Mouse (Mus musculus): ENCODE measurements around the gene Erp27.
"Not testable (repeated sequence)": the region's sequence is repeated elsewhere in the genome, so short reads cannot be mapped to it uniquely, and the experiment has no call there.

Erp27 gene

GRCm38 (mm10) chr6:136910247-136910890, 11.6 kb downstream of the Erp27 start:
- no peak for DNase-seq (ENCODE audit: extremely low spot score)

GRCm38 (mm10) chr6:136906937-136907293, 15.1 kb downstream of the Erp27 start:
- no peak for DNase-seq (ENCODE audit: extremely low spot score)

DNA sequence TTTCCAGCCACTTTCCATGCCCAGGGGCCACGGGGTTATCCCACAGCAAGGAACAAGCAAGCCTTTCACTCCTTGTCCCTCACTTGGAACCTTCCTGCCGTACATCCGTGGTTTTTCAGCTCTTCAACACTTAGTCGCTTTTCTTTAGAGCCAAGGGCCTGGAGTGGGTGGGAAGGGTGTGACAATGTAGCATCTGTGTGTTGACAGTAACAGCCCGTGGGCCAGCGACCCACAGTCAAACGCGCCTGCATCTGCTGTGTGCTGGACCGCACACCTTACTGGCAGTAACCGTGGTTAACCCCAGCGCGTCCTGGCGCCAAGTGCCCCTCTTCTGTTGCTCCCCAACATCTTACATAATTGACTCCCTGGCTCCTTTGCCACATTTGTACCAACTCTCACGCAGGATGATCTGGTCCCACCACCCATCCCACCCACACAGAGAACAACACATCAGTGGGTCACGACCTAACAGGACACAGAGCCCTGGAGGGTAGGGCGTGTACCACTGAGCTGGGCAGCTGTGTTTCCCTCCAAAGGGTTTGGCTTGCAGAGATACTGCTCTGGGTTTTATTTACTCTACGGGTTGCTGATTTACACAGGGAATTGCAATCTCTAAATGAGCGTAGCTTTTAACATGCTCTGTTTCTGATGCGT, 15.6 kb downstream of the Erp27 start:
- DNase-seq (ENCODE audit: extremely low spot score): no peak

DNA sequence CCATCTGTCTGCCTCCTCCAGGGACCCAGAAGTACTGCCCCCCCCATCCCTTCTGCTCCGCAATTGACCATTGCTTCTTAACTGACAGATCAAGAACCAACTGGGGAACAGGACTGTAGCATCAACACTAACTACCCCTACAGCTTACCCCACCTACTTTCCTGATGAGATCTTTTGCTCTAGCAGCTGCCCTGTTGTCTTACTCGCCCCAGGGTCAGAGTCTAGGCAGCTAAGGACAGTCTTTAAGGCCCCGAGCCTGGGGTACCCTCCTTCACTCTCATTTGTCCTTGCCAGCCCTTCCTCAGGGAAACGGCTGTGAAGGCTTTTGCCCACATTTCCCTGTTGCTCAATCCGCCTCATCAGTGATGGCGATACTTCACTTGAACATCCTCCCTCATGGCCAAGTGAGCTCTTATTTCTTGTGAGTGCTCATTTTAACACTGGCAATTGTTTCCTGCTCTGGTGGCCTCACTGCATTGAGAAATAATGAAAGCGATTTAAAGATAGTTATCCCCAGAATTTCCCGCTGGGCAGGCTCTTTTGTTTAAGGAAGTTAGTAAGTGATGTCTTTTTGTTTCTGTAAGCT, 18.0 kb downstream of the Erp27 start:
- DNase-seq (ENCODE audit: extremely low spot score): no peak

GRCm38 (mm10) chr6:136902527-136902926, 19.5 kb downstream of the Erp27 start:
- no peak for DNase-seq (ENCODE audit: extremely low spot score)

- no peak for DNase-seq (ENCODE audit: extremely low spot score)
Measured at GRCm38 (mm10) chr6:136901010-136901409, 21.0 kb downstream of the Erp27 start.

- no peak for DNase-seq (ENCODE audit: extremely low spot score)
Measured at GRCm38 (mm10) chr6:136900369-136901009, 21.5 kb downstream of the Erp27 start.

DNA sequence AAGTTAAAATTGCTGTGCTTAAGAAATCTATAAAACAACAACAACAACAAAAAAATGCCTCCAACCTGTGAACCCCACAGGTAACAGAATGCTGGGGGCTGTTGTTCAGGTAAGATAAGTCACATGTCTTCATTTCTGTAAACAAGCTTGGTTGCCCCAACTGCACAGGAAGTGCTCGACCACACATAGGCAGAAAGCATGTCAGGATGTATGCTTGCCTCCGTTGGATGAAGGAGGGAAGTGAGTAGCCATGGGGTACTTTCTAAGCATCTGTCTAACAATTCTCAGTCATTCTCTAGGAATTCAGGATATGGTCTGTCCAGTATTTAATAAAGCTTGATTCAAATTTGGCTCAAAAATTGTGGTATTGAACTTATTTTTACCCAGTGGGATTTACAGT, 23.0 kb downstream of the Erp27 start:
- DNase-seq (ENCODE audit: extremely low spot score): no peak

- no peak for DNase-seq (ENCODE audit: extremely low spot score)
Measured at GRCm38 (mm10) chr6:136898222-136898621, 23.8 kb downstream of the Erp27 start.

GRCm38 (mm10) chr6:136897789-136898188, 24.2 kb downstream of the Erp27 start:
- no peak for DNase-seq (ENCODE audit: extremely low spot score)

DNA sequence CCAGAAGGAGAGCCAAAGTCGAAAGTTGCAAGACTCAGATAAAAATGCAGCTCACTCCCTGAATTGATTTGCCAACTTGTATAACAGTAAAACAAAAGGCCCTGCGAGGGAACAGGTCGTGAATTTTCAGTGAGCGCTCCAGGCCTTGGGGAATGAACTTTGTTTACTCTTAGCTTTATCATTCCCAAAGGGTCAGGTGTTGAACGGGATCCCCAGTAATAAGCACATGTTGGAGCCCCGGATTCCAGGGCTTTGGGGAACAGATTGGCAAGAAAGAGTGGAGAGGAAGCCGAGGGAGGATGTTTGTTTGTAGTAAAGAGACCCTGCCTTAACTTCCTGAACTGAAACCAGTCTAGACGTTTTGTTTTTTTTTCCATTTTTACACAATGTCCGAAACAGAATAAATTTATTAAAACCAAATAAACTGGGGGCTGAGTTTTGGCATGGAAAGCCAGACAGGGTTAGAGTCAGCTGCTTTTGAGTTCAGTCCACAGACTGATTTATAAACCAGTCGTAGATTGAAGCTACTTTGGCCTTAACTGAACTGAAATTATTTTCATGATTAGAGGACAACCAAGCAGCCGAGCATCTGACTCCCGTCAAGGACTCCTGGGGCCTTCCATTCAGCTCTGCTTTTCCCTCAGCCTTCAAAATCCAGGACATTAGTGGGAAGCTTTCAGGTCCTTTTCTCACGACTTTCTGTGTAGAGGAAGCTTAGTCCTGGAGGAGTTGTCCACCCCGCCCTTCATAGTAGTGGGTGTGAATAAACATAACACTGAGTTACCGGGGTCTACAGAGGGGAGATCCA, 27.2 kb downstream of the Erp27 start:
- no peak for DNase-seq (ENCODE audit: extremely low spot score)

DNA sequence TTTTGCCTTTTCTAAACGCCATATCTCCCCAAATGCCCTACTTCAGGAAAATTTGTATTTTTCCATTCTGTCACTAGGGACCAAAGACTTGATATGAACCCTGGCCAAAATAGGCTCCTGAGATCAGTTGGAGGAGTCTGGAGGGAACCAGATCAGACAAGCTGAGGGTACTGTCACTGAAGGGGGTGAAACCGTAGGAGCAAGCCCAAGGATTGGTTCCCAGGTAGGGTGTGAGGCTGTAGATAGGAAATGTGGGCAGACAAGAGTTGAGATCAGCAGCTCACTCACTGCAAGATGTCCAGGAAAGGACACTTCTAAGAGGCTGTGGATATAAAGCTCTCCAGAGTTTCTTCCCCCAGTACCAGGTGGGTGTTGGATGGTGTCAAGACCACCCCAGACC, 30.0 kb downstream of the Erp27 start:
- no peak for DNase-seq (ENCODE audit: extremely low spot score)

DNA sequence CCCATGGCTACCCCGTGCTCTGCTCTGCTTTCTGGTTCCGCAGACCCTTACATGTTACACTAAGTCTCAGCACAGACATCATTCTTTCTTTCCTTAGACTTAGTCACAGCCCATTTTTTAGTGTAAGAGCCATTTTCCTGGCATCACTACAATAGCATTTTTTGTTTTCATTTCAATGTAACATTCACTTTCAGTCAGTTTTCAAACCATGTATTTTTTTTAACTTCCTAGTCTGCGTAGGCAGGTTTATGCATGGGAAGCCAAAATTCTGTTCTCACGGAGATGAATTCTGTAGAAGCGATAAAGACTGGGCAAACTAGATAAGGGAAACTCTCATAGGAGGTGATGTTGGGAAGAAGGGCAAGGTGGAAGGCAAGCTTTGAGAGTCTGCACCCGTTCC, 32.4 kb downstream of the Erp27 start:
- DNase-seq (ENCODE audit: extremely low spot score): no peak

DNA sequence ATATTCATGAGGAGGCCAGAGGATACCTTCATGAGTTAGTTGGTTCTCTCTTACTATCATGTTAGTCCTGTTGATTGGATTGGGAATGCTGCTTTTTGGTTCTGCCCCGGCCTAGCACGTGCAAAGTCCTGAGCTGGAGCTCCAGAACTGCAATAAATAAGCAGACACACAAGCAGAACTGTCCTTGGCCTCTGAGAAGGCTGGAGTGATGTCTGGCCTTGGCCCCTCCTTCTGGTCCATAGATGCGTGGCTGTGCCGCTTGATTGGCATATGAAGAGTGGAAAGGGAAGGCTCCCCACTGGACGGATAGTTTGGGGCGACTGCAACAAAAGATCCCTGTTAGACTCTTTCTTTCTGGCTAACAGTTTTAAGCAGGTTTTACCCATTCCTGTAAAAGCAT, 32.9 kb downstream of the Erp27 start:
- DNase-seq (ENCODE audit: extremely low spot score): no peak

GRCm38 (mm10) chr6:136887854-136888253, 34.1 kb downstream of the Erp27 start:
- DNase-seq (ENCODE audit: extremely low spot score): no peak

- DNase-seq (ENCODE audit: extremely low spot score): not testable (repeated sequence)
Measured at GRCm38 (mm10) chr6:136884766-136885165, 37.2 kb downstream of the Erp27 start.

DNA sequence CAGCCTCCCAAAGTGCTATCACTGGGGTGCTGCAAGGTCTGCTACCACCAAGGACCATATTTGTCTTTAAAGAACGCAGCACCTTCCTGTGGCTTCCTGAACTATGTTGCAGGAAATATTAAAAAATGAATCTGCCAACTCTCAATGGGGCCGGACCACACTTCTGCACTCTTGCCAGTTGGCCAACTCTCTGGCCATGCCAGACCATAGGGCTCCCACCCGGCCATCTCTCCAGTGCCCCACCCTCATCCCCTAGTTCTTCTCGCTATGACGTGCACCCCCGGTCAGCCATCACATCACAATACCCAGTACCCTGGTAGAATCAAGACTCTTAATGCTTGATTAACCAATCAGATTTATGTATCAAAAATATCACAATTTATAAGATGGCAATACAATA, 38.0 kb downstream of the Erp27 start:
- no peak for DNase-seq (ENCODE audit: extremely low spot score)

GRCm38 (mm10) chr6:136883431-136883915, 38.5 kb downstream of the Erp27 start:
- no peak for DNase-seq (ENCODE audit: extremely low spot score)

- no peak for DNase-seq (ENCODE audit: extremely low spot score)
Measured at GRCm38 (mm10) chr6:136881678-136882077, 40.3 kb downstream of the Erp27 start.

DNA sequence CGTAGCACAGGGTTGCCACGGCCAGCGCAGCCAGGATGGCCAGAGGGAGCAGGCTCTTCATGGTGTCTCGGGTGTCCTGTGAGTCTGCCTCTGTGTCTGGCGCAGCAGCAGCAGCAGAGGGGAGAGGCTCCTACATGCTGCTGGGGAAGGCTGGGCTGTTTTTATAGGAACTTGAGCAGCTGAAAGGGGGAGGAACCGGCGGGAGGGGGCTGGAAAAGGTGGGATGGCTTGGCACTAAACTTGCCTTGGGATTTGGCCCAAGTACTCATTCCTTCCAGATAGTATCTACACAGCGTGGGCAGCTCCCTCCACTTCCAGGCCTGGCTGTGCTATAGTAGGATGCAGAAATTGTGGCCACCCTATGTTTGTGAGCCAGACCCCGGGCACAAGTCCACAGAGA, 46.3 kb downstream of the Erp27 start, which contains the start of gene Mgp:
TSS of gene Mgp (minus strand) at position 154 of the 400 bp plus-strand sequence.
- DNase-seq (ENCODE audit: extremely low spot score): peak; percentile 22

- DNase-seq (ENCODE audit: extremely low spot score): no peak
Measured at GRCm38 (mm10) chr6:136874599-136874998, 47.4 kb downstream of the Erp27 start.

- DNase-seq (ENCODE audit: extremely low spot score): no peak
Measured at GRCm38 (mm10) chr6:136868921-136869320, 53.1 kb downstream of the Erp27 start.
